Mouse (Mus musculus) urinary bladder, postnatal 10 days (tissue): ENCODE results near the gene Pecam1.
"Not testable (repeated sequence)": the region's sequence is repeated elsewhere in the genome, so short reads cannot be mapped to it uniquely, and the experiment has no call there.

Experiments used
- DNase-seq: peaks from one replicate; pipeline ENCODE4 v3.0.0; 2022; ENCODE audit warnings: low spot score

Pecam1 gene

GRCm38 (mm10) chr11:106770195-106770974 lies 20.0 kb upstream of the Pecam1 start:
- DNase-seq, result no peak

- no peak for DNase-seq
Measured at GRCm38 (mm10) chr11:106767516-106767915, 17.1 kb upstream of the Pecam1 start.

GRCm38 (mm10) chr11:106766611-106767162 lies 16.3 kb upstream of the Pecam1 start:
- no peak for DNase-seq

- DNase-seq, result no peak
Measured at GRCm38 (mm10) chr11:106762800-106763185, 12.4 kb upstream of the Pecam1 start.

- DNase-seq, result no peak
Measured at GRCm38 (mm10) chr11:106762139-106762799, 11.8 kb upstream of the Pecam1 start.

GRCm38 (mm10) chr11:106760511-106760910 lies 10.1 kb upstream of the Pecam1 start:
- DNase-seq, result no peak

GRCm38 (mm10) chr11:106759028-106759427 lies 8.6 kb upstream of the Pecam1 start:
- DNase-seq, result no peak

- DNase-seq, result no peak
Measured at GRCm38 (mm10) chr11:106755583-106755982, 5.2 kb upstream of the Pecam1 start.

- no peak for DNase-seq
Measured at GRCm38 (mm10) chr11:106753314-106753713, 2.9 kb upstream of the Pecam1 start.

- DNase-seq, result no peak
Measured at GRCm38 (mm10) chr11:106752103-106752502, 1.7 kb upstream of the Pecam1 start.

- no peak for DNase-seq
Measured at GRCm38 (mm10) chr11:106751039-106752018, 901 bp upstream of the Pecam1 start, which contains the start of gene Milr1. Gene Milr1, plus strand, starts transcription at chr11:106751226.

GRCm38 (mm10) chr11:106749557-106750120 lies 789 bp downstream of the Pecam1 start:
- DNase-seq, result not testable (repeated sequence)

- no peak for DNase-seq
Measured at GRCm38 (mm10) chr11:106744949-106745348, 5.5 kb downstream of the Pecam1 start.

- no peak for DNase-seq
Measured at GRCm38 (mm10) chr11:106742388-106742841, 8.0 kb downstream of the Pecam1 start.

GRCm38 (mm10) chr11:106741826-106742225 lies 8.6 kb downstream of the Pecam1 start:
- DNase-seq, result no peak

- no peak for DNase-seq
Measured at GRCm38 (mm10) chr11:106741232-106741631, 9.2 kb downstream of the Pecam1 start.

- not testable (repeated sequence) for DNase-seq
Measured at GRCm38 (mm10) chr11:106740724-106741123, 9.7 kb downstream of the Pecam1 start.

GRCm38 (mm10) chr11:106739116-106739515 lies 11.3 kb downstream of the Pecam1 start:
- DNase-seq, result no peak

- DNase-seq, result no peak
Measured at GRCm38 (mm10) chr11:106737178-106737621, 13.2 kb downstream of the Pecam1 start.

GRCm38 (mm10) chr11:106736614-106737013 lies 13.8 kb downstream of the Pecam1 start:
- no peak for DNase-seq

- no peak for DNase-seq
Measured at GRCm38 (mm10) chr11:106730714-106731113, 19.7 kb downstream of the Pecam1 start.
